Mouse (Mus musculus): ENCODE data around the gene Patj. TPM values are rescaled to one million over a fixed set of nuclear protein-coding genes. Genes with fewer than 3 reads are reported as not detected.

Patj gene
- total RNA-seq, 2 experiments from 2014 or later, result 15.7 to 17.2 TPM

DNA sequence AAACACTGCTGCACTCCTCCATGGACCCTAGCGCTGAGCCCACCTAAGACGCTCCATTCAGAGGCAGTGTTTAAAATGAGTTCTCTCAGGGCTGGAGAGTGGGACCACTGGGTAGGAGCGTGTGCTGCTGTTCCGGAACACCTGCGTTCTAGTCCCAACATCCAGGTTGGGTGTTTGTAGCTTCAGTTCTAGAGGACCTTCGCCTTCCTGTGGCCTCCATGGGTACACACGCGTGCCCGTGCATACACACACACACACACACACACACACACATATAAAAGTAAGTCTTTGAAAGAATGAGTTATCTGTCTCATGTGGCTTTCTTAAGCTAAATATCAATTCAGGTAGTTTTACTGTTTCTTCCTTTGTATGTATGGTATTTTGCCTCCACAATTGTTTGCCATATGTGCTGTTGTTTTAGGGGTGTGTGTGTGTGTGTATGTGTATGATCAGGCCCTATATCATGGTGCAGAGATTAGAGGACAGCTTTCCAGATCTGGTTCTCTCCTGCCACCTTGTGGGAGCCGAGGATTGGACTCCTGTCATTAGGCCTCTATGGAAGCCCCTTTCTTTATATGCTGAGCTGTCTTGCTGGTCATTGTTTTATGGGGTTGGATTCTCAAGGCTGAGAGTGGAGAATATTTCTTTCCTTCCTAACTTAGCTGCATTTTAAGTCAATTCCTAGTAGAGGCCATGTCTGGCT, 49.0 kb downstream of the Patj start:
- intact Hi-C loops (cut with DNase I), result loop anchor here (2.0 to 10.0 kb wide), 5 partner anchors 694 to 1740 kb away; no protein-coding TSS in a partner anchor
- peak; percentile 67 to 76 for DNase-seq

DNA sequence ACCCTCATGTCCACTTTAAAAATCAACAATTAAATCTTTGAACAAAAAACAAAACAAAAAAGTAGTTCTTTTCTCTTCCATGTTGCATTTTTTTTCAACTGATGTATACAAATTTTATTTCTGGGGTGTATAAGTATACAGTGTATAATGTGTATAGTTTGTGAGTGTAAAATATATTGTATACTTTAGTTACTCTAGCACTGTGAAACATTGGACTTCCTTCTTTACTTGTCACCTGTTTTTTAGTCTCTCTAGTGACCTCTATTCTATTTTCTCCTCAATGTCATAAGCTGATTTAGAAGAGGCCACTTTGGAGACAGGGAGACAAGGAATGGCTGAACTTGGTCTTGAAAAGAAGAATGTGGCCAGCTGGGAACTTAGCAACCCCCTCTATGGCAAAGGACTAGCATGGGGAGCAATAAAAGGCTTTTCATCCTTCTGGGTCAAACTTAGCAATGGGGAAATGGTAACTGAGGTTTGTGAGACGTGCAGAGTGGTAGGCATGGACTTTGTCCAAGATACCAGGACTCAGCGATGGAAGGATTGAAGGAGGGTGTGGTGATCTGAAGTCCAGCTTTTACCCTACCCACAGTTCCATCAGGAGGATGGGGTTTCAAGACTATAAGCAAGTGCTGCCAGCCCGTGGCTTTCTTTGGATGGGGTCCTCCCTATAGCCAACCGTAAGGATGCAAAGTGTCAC, 54.1 kb downstream of the Patj start:
- no peak for DNase-seq
- intact Hi-C loops (cut with DNase I), result loop anchor here (10.0 kb wide), 2 partner anchors 1415 to 1745 kb away; no protein-coding TSS in a partner anchor

DNA sequence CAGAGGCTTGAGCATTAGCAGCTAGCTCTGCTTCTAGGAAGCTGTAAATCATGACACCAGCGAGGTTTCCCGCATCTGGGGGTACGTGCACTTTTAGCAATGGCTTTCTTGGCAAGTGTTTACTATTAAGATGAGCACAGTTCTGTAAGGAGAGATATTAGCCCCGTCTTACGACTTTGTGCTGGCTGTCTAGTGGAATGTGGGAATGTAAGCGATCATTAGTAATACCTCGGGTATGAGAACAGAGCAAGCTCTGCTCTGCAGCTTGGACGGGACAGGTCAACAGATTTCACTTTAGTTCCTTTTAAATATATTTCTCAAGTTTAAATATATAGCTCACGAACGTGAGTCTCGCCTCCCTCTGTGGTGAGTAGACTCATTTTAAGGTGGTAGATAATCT, 54.7 kb downstream of the Patj start:
- intact Hi-C loops (cut with DNase I), result no loop called here

DNA sequence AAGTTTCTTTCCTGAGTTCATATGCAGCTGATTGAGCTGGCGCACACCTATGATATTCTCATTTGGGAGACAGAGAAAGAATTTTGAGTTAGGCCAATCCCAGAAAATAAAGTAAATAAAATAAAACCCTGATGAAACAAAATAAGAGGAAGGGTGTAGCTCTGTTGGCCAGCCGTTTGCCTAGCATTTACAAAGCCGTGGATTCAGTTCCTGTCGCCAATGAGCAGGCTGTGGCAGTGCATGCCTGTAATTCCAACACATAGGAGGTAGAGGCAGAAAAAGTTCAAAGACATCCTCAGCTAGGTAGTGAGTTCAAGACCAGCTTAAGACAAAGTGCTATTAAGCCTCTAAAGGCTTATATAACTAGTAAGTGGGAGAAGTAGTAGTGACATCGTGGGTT, 55.2 kb downstream of the Patj start:
- no peak for DNase-seq
- intact Hi-C loops (cut with DNase I), result no loop called here

More for the DNA sequence above, 54.7 kb downstream of the Patj start:
- DNase-seq, result no peak

DNA sequence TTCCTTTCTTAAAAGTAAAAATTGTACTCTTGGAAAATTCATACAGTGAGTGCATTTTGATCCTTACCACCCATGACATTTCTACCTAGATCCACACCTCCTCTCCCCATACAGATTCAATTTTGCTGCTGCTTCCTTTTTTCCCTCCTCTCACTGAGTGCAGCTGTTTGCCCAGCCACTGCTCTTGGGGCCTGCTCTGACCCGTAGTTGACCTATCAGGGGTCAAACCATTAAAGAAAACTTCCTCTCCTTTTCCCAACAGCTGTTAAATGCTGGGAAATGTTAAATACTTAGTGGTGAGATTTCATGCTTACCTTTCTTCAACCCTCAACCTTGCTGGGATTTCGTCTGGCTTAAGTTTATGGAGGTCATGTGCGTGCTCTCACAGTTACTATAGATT, 55.7 kb downstream of the Patj start:
- DNase-seq, result no peak
- intact Hi-C loops (cut with DNase I), result no loop called here

DNA sequence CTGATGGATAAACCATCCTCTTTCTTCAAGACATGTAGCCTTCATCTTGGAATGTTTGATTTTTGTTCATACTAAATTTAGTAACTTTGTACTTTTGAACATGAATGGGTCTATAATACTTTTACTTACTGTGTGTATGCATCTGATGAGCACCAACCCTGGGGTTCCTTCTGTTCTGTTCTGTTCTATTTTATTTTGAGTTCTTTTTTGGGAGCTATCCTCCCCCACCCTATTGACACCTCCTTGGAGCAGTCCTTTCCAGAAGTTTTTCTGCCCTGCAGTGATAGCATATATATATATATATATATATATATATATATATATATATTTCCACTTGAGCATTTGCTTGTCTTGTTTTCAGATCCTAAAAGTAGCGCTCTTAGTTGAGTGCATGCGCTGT, 57.1 kb downstream of the Patj start:
- intact Hi-C loops (cut with DNase I), result no loop called here
- no peak for DNase-seq

DNA sequence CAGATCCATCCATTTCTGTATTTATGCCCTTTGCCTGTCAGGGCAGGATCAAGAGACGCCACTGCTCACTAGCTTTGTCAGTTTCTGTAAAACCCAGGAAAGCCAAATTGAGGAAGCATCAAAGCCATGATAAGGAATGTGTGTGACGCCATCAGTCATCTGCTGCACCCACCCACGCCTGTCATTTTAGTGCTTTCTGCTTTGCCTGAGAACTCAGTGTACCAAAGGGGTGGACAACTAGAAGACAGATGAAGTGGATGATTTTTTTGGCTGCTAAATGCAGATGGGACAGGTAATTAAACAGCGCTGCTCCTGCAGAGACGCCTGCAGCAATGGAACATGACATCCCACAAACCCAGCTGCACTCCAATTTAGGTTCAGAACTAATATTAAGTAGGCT, 57.6 kb downstream of the Patj start:
- intact Hi-C loops (cut with DNase I), result no loop called here
- DNase-seq, result no peak

DNA sequence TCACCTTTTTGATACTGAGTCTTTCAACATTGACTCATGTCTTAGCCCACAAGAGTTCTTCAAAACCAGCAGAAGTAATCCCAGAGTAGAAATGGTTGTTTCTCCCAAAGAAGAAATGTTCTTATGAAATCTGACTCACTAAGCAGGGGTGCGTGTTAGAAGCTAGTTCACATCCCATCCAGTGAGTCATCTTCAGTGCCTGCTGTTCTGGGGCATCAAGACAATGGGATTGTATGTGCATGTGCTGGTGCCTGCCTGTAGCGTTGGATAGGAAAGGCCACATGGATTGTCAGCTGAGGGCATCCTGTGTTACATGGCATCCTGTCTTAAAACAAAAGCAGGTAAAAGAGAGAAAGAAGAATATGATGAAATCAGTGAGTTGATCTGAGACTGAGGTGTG, 59.8 kb downstream of the Patj start:
- no peak for DNase-seq
- intact Hi-C loops (cut with DNase I), result no loop called here

DNA sequence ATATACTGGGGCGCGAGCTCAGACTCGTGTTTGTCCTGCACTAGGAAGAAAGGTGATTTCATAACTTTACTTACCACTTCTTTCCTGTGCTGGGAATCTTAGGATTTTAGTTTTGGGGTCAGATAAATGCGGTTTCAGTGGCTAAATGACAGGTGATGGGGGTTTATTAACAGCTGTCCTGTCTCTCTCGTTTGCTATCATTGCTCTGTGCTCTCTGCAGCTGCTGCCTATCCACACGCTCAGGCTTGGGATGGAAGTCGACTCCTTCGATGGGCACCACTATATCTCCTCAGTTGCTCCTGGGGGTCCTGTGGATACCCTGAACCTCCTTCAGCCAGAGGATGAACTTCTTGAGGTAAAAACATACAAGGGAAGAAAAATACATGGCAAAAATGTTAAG, 60.3 kb downstream of the Patj start:
- intact Hi-C loops (cut with DNase I), result no loop called here
- no peak for DNase-seq

DNA sequence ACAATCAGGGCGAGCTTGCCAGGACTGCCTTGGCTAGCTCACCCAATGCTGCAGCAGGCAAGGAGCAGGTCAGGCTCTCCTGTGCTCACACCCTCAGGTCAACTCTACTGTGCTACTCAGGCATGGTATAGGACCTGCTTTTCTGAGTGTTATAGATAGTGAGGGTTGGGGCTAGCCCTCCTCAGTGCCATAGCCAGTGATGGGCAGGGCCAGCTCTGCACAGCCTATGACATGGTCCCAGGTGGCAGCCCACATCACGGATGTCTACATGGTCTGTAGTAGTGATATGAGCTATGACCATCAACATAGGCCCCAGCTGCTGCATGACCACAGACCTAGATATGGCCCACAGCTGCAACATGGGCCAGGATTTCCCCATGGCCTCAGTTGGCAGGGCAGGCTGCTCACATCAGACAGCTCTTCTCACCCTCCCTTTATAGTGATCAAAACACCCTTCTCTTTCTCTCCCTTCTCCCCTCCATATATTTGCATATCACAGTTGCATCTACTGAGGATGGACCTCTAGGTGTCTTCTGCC, 66.3 kb downstream of the Patj start:
- intact Hi-C loops (cut with DNase I), result no loop called here
- DNase-seq, result no peak

DNA sequence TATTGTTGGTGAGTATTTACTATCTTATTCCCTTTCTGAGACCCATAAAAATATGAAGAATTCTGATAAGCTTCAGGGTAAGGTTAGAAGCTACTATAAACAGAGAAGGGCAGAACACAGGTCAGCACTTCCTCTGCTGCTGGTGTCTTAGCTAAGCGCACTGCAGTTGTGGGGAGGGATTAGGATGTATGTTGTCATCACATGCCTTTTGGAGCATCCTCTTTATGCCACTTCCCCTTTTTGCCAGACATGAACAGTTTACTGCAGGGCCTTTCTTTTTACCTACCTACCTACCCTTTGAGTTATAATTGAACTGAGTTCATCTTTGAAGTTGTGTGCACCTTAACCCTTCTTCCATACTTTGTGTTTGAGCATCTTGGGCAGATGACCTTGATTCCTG, 69.9 kb downstream of the Patj start:
- intact Hi-C loops (cut with DNase I), result no loop called here
- no peak for DNase-seq

DNA sequence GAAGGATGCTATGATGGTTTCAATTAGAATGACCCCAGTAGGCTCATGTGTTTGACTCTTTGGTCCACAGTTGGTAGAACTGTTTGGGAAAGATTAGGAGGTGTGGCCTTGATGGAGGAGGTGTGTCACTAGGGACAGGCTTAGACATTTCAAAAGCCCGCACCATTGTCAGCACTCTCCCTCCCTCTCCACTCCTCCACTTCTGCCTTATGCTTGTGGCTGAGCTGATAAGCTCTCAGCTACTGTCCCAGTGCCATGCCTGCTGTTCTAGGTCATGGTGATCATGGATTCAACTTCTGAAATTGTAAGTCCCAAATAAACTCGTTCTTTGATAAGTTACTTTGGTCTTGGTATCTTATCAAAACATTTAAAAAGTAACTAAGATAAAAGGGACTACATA, 70.3 kb downstream of the Patj start:
- intact Hi-C loops (cut with DNase I), result no loop called here

DNA sequence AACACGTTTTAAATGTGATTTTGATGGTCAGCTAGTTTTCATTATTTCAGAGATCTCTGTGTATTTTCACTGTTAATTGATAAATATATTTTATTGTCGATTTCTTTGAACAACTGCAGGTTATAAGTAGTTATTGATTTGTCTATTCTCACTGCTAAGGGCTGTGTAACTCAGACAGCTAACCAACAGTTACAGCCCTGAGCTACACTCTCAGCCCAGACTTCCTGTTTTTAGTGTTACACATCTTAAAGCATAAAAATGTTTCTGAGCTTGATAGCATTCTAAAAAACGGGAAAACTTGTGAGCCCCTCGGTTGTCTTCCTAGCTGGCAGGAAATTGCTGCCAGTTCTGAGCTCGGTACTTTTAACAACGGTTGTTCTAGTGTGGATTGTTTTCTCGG, 75.8 kb downstream of the Patj start:
- intact Hi-C loops (cut with DNase I), result no loop called here
- DNase-seq, result no peak

More for the DNA sequence above, 70.3 kb downstream of the Patj start:
- DNase-seq, result no peak

DNA sequence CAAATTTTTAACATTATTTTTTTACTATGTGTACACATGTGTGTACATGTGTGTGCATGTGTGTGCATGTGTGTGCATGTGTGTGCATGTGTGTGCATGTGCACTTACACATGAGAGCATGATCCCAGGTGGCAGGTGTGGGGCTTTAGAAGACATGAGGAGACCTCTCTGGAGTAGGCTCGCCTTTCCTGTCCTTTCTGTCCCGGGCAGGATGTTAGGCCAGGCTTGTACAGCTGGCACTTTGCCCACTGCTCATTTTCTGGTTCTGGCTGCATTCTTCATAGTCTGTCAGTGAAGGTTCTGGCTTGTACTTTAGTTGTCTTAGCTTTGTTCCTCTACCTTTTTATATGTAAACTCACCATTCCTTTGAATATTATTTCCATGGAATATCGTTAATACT, 77.9 kb downstream of the Patj start:
- DNase-seq, result peak in 1 of 2 experiments; percentile 33
- intact Hi-C loops (cut with DNase I), result no loop called here

DNA sequence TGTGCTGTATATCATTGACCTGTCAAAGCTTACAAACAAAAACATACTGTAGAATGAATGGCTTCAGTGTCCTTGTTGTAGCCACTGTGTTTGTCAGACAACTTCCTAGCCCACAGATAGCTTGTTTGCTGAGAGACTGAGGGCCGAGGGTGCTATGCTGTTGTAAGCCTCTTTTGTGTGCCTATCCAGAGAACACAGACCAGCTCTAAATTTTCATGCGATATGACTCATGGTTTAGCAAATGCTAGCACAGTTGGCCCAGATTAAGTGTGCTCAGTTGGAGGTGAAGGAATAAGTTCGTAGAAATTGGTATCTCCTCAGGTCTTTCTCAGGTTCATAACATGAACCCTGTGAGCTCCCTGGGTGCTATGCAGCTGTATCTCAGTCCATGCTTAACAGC, 82.4 kb downstream of the Patj start:
- DNase-seq, result no peak
- intact Hi-C loops (cut with DNase I), result no loop called here

DNA sequence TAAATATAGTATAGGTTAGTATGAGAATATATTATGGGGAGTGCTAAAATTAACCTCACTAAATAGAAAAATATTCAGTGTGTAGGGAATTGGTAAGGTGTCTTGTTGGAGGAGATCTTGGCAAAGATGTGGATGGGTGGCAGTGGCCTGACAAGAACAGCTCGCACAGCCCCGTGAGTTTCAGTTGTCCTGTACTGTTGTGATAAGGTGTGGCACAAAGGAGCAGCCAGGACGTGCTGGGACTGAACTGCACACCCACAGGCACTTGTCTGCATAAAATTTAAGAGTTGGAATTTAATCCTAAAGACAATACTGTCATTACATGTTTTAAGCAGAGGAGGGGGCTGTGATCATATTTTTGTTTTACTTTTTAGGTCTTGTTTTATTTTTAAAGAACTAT, 90.9 kb downstream of the Patj start:
- intact Hi-C loops (cut with DNase I), result loop anchor here (5.0 kb wide), 1 partner anchor 216 kb away; no protein-coding TSS in a partner anchor
- DNase-seq, result no peak

DNA sequence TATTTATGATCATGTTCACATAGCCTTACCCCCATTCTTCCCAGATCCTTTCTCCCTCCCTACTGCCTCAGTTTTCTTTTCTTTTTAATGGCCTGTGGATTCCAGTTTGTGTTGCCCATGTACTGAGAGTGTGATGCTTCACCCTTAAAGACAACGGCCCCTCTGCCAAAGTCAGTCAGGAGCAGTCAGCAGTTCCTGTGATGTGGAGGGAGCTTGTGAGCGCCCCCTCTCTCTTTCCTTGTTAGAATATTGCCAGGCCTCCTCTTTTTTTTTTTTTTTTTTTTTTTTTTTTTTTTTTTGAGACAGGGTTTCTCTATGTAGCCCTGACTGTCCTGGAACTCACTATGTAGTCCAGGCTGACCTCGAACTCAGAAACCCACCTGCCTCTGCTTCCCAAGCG, 91.3 kb downstream of the Patj start:
- intact Hi-C loops (cut with DNase I), result loop anchor here (5.0 kb wide), 1 partner anchor 215 kb away; no protein-coding TSS in a partner anchor
- DNase-seq, result no peak

DNA sequence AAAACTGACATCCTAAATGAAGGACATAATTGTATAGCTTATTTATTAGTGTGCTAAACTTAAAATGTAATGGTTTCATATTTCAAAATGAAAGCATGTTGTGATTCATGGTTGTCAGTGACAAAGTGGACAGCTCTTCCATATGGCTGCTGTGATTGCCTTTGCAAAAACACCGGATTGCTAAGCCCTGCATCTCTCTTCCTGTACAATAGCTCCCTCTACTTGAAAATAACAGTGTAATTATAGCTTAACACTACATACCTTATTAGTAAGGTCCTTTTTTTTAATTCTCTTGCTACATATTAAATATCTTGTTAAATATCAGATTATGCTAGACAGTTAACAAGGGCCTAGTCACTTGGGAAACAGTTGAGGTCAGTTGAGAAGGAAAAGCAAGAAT, 93.8 kb downstream of the Patj start:
- no peak for DNase-seq
- intact Hi-C loops (cut with DNase I), result loop anchor here (5.0 kb wide), 1 partner anchor 213 kb away; no protein-coding TSS in a partner anchor

DNA sequence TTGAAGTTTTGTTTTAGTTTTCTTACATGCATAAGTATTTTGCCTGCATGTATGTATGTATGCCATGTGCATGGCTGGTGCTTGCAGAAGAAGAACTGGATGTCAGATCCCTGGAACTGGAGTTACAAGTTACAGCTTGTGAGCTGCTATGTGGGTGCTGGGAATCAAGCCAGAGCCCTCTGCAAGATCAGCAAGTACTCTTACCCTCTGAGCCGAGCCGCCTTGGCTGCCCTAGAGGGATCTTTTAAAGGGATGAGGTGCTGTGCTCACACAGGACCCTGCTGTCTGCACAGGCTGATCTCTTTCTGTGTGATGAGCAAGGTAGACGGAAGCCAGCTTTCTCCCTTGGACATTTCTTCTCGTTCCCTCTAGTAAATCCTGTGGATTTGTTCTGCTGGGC, 102.8 kb downstream of the Patj start:
- intact Hi-C loops (cut with DNase I), result no loop called here
- DNase-seq, result no peak

DNA sequence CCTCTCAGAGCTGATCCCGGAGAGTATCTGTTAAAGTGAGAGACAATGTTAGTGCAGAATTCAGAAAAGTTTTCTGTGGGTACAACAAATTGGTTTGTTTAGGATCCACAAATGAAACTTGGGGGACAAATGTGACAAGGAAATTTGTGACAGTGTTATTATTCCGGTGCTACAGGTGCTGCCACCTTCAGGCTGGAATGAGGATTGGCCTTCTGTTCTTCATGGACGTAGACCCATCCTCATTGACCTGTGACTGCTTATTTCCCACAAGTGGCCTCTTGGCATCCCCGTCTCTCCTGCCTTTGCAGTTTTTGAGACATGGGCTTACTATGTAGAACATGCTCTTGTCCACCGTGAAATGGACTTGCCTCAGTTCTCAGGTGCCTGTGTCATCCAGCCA, 104.6 kb downstream of the Patj start:
- peak in 1 of 2 experiments; percentile 20 for DNase-seq
- intact Hi-C loops (cut with DNase I), result no loop called here

DNA sequence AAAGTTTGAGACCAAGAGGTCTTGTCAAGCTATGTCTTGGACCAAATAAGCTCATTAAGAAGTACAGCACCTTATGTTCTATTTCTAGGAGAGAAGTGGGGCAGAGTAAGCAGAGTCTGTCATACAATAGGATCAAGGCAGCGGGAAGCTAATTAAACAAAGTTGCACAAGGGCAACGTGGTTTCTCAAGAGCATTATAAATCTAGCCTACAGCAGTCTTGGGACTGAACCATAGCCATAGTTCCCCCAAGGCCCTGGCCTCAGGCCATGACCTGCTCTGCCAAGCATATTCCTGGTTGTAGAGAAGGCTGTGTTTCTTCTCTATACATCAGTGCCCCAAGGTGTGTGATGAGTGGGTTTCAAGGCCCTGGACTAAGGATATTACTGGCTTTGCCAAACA, 105.3 kb downstream of the Patj start:
- intact Hi-C loops (cut with DNase I), result no loop called here
- DNase-seq, result no peak

DNA sequence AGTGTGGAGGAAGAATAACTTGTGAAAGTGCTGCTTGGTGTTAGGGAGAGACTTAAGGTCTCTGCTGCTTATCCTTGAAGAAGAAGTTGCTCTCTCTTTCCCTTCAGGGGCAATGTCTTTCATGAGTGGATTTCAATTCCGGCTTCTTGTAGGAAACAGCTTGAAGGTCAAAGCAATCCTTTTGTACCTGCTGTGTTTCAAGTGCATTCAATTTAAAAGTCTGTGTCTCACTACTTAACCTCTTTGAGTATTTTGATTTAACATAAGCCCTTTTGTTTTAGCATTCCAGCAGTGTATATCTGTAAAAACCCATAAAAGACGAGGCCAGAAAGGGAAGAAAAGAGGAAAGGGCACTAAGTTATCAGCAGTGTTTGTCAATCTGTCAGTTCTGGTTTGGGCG, 109.2 kb downstream of the Patj start:
- DNase-seq, result no peak
- intact Hi-C loops (cut with DNase I), result no loop called here

Data from heart, postnatal 10 days (tissue).